Mouse (Mus musculus) right cerebral cortex, postnatal 36 days (tissue): Measurements from ENCODE around the gene Slc35a2.

Source experiments
- DNase-seq, 2 experiments: peaks; one replicate each; pipeline ENCODE4 v3.0.0; 2022; ENCODE audit warnings: low spot score in 2 of 2, mixed read lengths in 1 of 2

The Slc35a2 gene

GRCm38 (mm10) chrX:7883841-7884567 is at the start of gene Slc35a2:
Gene Slc35a2, plus strand, starts transcription at chrX:7884028.
- peak; percentile 75 to 81 for DNase-seq

GRCm38 (mm10) chrX:7837146-7837545 is 46.7 kb upstream of the Slc35a2 start:
- no peak for DNase-seq

GRCm38 (mm10) chrX:7840842-7841162 is 43.0 kb upstream of the Slc35a2 start:
- DNase-seq: no peak

GRCm38 (mm10) chrX:7841163-7842162 is 42.4 kb upstream of the Slc35a2 start, which contains the start of gene Otud5:
Gene Otud5, plus strand, starts transcription at chrX:7841364.
- peak; percentile 94 to 95 for DNase-seq

- DNase-seq: no peak
Measured at GRCm38 (mm10) chrX:7842318-7842717, 41.5 kb upstream of the Slc35a2 start.

GRCm38 (mm10) chrX:7847845-7848244 is 36.0 kb upstream of the Slc35a2 start:
- peak in 1 of 2 experiments; percentile 15 for DNase-seq

- no peak for DNase-seq
Measured at GRCm38 (mm10) chrX:7854578-7854977, 29.2 kb upstream of the Slc35a2 start.

GRCm38 (mm10) chrX:7859191-7859753 is 24.6 kb upstream of the Slc35a2 start:
- no peak for DNase-seq

GRCm38 (mm10) chrX:7863181-7863580 is 20.6 kb upstream of the Slc35a2 start:
- no peak for DNase-seq

GRCm38 (mm10) chrX:7864551-7864950 is 19.3 kb upstream of the Slc35a2 start:
- DNase-seq: no peak

GRCm38 (mm10) chrX:7865343-7865742 is 18.5 kb upstream of the Slc35a2 start:
- DNase-seq: no peak

GRCm38 (mm10) chrX:7865786-7866185 is 18.0 kb upstream of the Slc35a2 start:
- DNase-seq: no peak

- no peak for DNase-seq
Measured at GRCm38 (mm10) chrX:7867141-7867540, 16.7 kb upstream of the Slc35a2 start.

GRCm38 (mm10) chrX:7868506-7868905 is 15.3 kb upstream of the Slc35a2 start:
- no peak for DNase-seq

GRCm38 (mm10) chrX:7869826-7870225 is 14.0 kb upstream of the Slc35a2 start:
- no peak for DNase-seq

GRCm38 (mm10) chrX:7878007-7878419 is 5.8 kb upstream of the Slc35a2 start, which contains the start of gene Pim2:
Gene Pim2, plus strand, starts transcription at chrX:7878262.
- DNase-seq: peak; percentile 80

- no peak for DNase-seq
Measured at GRCm38 (mm10) chrX:7878495-7878894, 5.3 kb upstream of the Slc35a2 start.

- DNase-seq: peak; percentile 34 to 65
Measured at GRCm38 (mm10) chrX:7879819-7880218, 4.0 kb upstream of the Slc35a2 start.

- DNase-seq: no peak
Measured at GRCm38 (mm10) chrX:7898211-7898610, 14.4 kb downstream of the Slc35a2 start.

GRCm38 (mm10) chrX:7898880-7899874 is 15.3 kb downstream of the Slc35a2 start, which contains the start of the genes Pqbp1 and Timm17b:
Gene Pqbp1, minus strand, starts transcription at chrX:7899269.
Gene Timm17b, plus strand, starts transcription at chrX:7899357.
- DNase-seq: peak; percentile 85 to 91

- no peak for DNase-seq
Measured at GRCm38 (mm10) chrX:7904441-7904840, 20.6 kb downstream of the Slc35a2 start.
